Comparison of ENCODE assay signal across 13 mouse cellular contexts in genomic region chr14:17900414-17900795, GRCm38 (mm10).
A peak's percentile ranks its signal among the peaks of the same experiment; 100 is the strongest.
DNase-seq lines count a peak whose midpoint lies in the region; ATAC-seq lines count a peak whose summit lies in the region.
"Had no signal": no experiment of that assay in that cellular context is flagged by ENCODE, and none has a peak within 500 bp of the region (broad histone marks: within the 10 kb centered on the region; RNA-seq: fewer than 3 reads in every experiment).

No protein-coding gene starts in this region.

- H3K9ac ChIP-seq in hindbrain, embryonic 12.5 days: no peak overlapping the region
- H3K9ac ChIP-seq in hindbrain, embryonic 11.5 days (ENCODE audit: low read depth, low read length): no peak overlapping the region
- H3K9ac ChIP-seq: liver, embryonic 13.5 days had no signal

- no peak for ATAC-seq in hindbrain, embryonic 12.5 days (ENCODE audit: low FRiP score)
- ATAC-seq in hindbrain, embryonic 11.5 days (ENCODE audit: low FRiP score): no peak
- ATAC-seq in CD4-positive, CD25-positive, alpha-beta regulatory T cell, adult 4 months: no peak

- 48% methylated on average over 3 of the region's 3 CpGs for WGBS in hindbrain, embryonic 10.5 days
- WGBS in hindbrain, embryonic 12.5 days: 42% methylated on average over 3 of the region's 3 CpGs
- WGBS in hindbrain, embryonic 11.5 days: 47% methylated on average over 3 of the region's 3 CpGs

- no peak overlapping the region for H3K27ac ChIP-seq in hindbrain, embryonic 10.5 days
- no peak overlapping the region for H3K27ac ChIP-seq in hindbrain, embryonic 12.5 days
- no peak overlapping the region for H3K27ac ChIP-seq in hindbrain, embryonic 11.5 days (ENCODE audit: low read depth, low read length)
- H3K27ac ChIP-seq: liver, embryonic 13.5 days had no signal

- no peaks in the 10 kb centered on the region for H3K27me3 ChIP-seq in hindbrain, embryonic 10.5 days (ENCODE audit: insufficient read depth, poor library complexity, severe bottlenecking)
- no peaks in the 10 kb centered on the region for H3K27me3 ChIP-seq in hindbrain, embryonic 12.5 days
- H3K27me3 ChIP-seq in hindbrain, embryonic 11.5 days (ENCODE audit: control insufficient read depth, insufficient read depth, low read length): no peaks in the 10 kb centered on the region
- H3K27me3 ChIP-seq: liver, embryonic 13.5 days had no signal

- no peak overlapping the region for H3K4me2 ChIP-seq in hindbrain, embryonic 12.5 days (replicated peaks)
- H3K4me2 ChIP-seq in hindbrain, embryonic 11.5 days (replicated peaks; ENCODE audit: low read depth, low read length): no peak overlapping the region
- H3K4me2 ChIP-seq: liver, embryonic 13.5 days had no signal

- no peaks in the 10 kb centered on the region for H3K9me3 ChIP-seq in hindbrain, embryonic 10.5 days
- no peaks in the 10 kb centered on the region for H3K9me3 ChIP-seq in hindbrain, embryonic 12.5 days (replicated peaks)
- no peaks in the 10 kb centered on the region for H3K9me3 ChIP-seq in hindbrain, embryonic 11.5 days (ENCODE audit: control insufficient read depth, low read length)
- H3K9me3 ChIP-seq: liver, embryonic 13.5 days had no signal

- 0 out of 2 replicates have a peak, but pooled peaks cover 4% of the 10 kb centered on the region for H3K4me1 ChIP-seq in hindbrain, embryonic 10.5 days (replicated peaks)
- no peaks in the 10 kb centered on the region for H3K4me1 ChIP-seq in hindbrain, embryonic 12.5 days
- H3K4me1 ChIP-seq in hindbrain, embryonic 11.5 days (replicated peaks; ENCODE audit: control insufficient read depth, insufficient read depth, low read length): no peaks in the 10 kb centered on the region
- H3K4me1 ChIP-seq: liver, embryonic 13.5 days had no signal

- DNase-seq in hindbrain, embryonic 10.5 days (ENCODE audit: low spot score): peak; percentile 18
- peak; percentile 56 for DNase-seq in brain, adult 2 months (ENCODE audit: low read depth, low spot score)
- peak; percentile 28 for DNase-seq in cerebellum, adult 9-11 months
- DNase-seq in hindbrain, embryonic 11.5 days (ENCODE audit: low spot score): peak; percentile 11
- no peak for DNase-seq in thymus, adult 18-20 months
- DNase-seq in left cerebral cortex, adult 18-20 months (ENCODE audit: low spot score in 2 of 2): no peak
- DNase-seq: adrenal gland, postnatal 10 days; kidney, postnatal 14 days; liver, embryonic 13.5 days; lung, postnatal 36 days had no signal

- no peaks in the 10 kb centered on the region for H3K36me3 ChIP-seq in hindbrain, embryonic 10.5 days
- H3K36me3 ChIP-seq in hindbrain, embryonic 12.5 days: no peaks in the 10 kb centered on the region
- H3K36me3 ChIP-seq in hindbrain, embryonic 11.5 days (ENCODE audit: control insufficient read depth, insufficient read depth, low read length): no peaks in the 10 kb centered on the region
- H3K36me3 ChIP-seq: liver, embryonic 13.5 days had no signal

- H3K4me3 ChIP-seq in hindbrain, embryonic 10.5 days: no peak overlapping the region
- no peak overlapping the region for H3K4me3 ChIP-seq in hindbrain, embryonic 12.5 days
- H3K4me3 ChIP-seq in hindbrain, embryonic 11.5 days (ENCODE audit: low read depth, low read length): no peak overlapping the region
- H3K4me3 ChIP-seq: liver, embryonic 13.5 days; myocyte had no signal

Comparison
In these comparisons a context has a peak if more than half of its experiments do, and no peak if none do; other contexts are left out.
1. DNase-seq: peak in hindbrain, embryonic 10.5 days (single experiment), brain, adult 2 months (single experiment), cerebellum, adult 9-11 months (single experiment) and hindbrain, embryonic 11.5 days (single experiment); none in thymus, adult 18-20 months (0 of 2) and left cerebral cortex, adult 18-20 months (0 of 2).